Mouse (Mus musculus): ENCODE measurements around the gene Arfgef3.

Gene Arfgef3

GRCm38 (mm10) chr10:18743286-18744142 lies at the start of gene Arfgef3:
TSS of gene Arfgef3 (minus strand) at chr10:18743949.
- peak; percentile 75 for DNase-seq

- DNase-seq, result no peak
Observed at GRCm38 (mm10) chr10:18790063-18790462, 46.3 kb upstream of the Arfgef3 start.

GRCm38 (mm10) chr10:18788601-18789000 lies 44.9 kb upstream of the Arfgef3 start:
- DNase-seq, result no peak

- no peak for DNase-seq
Observed at GRCm38 (mm10) chr10:18786693-18787092, 42.9 kb upstream of the Arfgef3 start, which contains the start of gene Gm4922. TSS of gene Gm4922 (minus strand) at chr10:18786793.

- no peak for DNase-seq
Observed at GRCm38 (mm10) chr10:18777546-18777945, 33.8 kb upstream of the Arfgef3 start.

GRCm38 (mm10) chr10:18772537-18773179 lies 28.9 kb upstream of the Arfgef3 start:
- no peak for DNase-seq

- DNase-seq, result no peak
Observed at GRCm38 (mm10) chr10:18769909-18770308, 26.2 kb upstream of the Arfgef3 start.

- peak; percentile 87 for DNase-seq
Observed at GRCm38 (mm10) chr10:18760241-18760640, 16.5 kb upstream of the Arfgef3 start.

GRCm38 (mm10) chr10:18750057-18750456 lies 6.3 kb upstream of the Arfgef3 start:
- no peak for DNase-seq

GRCm38 (mm10) chr10:18742086-18742485 lies 1.7 kb downstream of the Arfgef3 start:
- DNase-seq, result no peak

GRCm38 (mm10) chr10:18741024-18741423 lies 2.7 kb downstream of the Arfgef3 start:
- no peak for DNase-seq

- no peak for DNase-seq
Observed at GRCm38 (mm10) chr10:18728548-18728947, 15.2 kb downstream of the Arfgef3 start.

- no peak for DNase-seq
Observed at GRCm38 (mm10) chr10:18711436-18711835, 32.3 kb downstream of the Arfgef3 start.

- no peak for DNase-seq
Observed at GRCm38 (mm10) chr10:18710949-18711348, 32.8 kb downstream of the Arfgef3 start.

GRCm38 (mm10) chr10:18709836-18710235 lies 33.9 kb downstream of the Arfgef3 start:
- no peak for DNase-seq

- no peak for DNase-seq
Observed at GRCm38 (mm10) chr10:18708641-18709040, 35.1 kb downstream of the Arfgef3 start.

GRCm38 (mm10) chr10:18704393-18705120 lies 39.2 kb downstream of the Arfgef3 start:
- DNase-seq, result no peak

GRCm38 (mm10) chr10:18701517-18701916 lies 42.2 kb downstream of the Arfgef3 start:
- DNase-seq, result no peak

- DNase-seq, result no peak
Observed at GRCm38 (mm10) chr10:18700117-18700516, 43.6 kb downstream of the Arfgef3 start.

GRCm38 (mm10) chr10:18699151-18699550 lies 44.6 kb downstream of the Arfgef3 start:
- no peak for DNase-seq

- no peak for DNase-seq
Observed at GRCm38 (mm10) chr10:18696461-18696860, 47.3 kb downstream of the Arfgef3 start.

- no peak for DNase-seq
Observed at GRCm38 (mm10) chr10:18688234-18688633, 55.5 kb downstream of the Arfgef3 start.

- no peak for DNase-seq
Observed at GRCm38 (mm10) chr10:18681385-18681954, 62.3 kb downstream of the Arfgef3 start.

Measured in thymus, postnatal 4 days (tissue).